Mouse (Mus musculus) megakaryocyte, embryonic 14.5 days (primary cell): Measurements from ENCODE around the gene Cd300lf.

Source experiments
- FLI1 ChIP-seq: IDR thresholded peaks from 2 replicates; pipeline ENCODE4 v1.6.1; 2012; ENCODE audit warnings: low read length, inconsistent platforms, mixed read lengths
- GATA1 ChIP-seq: IDR thresholded peaks from 3 replicates; pipeline ENCODE4 v1.6.1; 2012; ENCODE audit warnings: mixed read lengths, low read length, inconsistent platforms, borderline replicate concordance

- TF ChIP-seq GATA1, result no peak
- TF ChIP-seq FLI1, result no peak
These were observed 4.9 kb upstream of the Cd300lf start for GRCm38 (mm10) chr11:115138597-115139262.
